16 mouse cellular contexts compared by ENCODE assay signal in the genomic region with DNA sequence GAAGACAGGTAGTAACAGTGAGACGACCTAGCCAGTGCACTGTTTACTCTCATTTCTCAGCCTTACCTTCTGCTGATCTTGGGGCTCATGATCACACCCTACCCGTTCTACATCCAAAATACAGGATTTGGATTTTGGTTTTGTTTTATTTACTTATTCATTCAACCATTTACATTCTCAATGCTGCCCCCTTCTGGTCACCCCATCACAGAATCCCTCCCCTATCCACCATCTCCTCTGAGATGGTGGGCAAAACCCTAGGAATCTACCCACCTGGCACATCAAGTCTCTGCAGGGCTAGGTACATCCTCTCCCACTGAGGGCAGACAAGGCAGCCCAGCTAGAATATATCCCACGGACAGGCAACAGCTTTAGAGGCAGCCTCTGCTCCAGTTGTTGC.
A peak's percentile ranks its signal among the peaks of the same experiment; 100 is the strongest.
DNase-seq lines count a peak whose midpoint lies in the region; ATAC-seq and TF ChIP-seq lines count a peak whose summit lies in the region.
"Had no signal": no experiment of that assay in that cellular context is flagged by ENCODE, and none has a peak within 500 bp of the region (broad histone marks: within the 10 kb centered on the region; RNA-seq: fewer than 3 reads in every experiment).

No protein-coding gene starts in this region.

- H3K4me1 ChIP-seq in kidney, postnatal 0 days (replicated peaks; ENCODE audit: insufficient read depth, low read length), result no peaks in the 10 kb centered on the region
- H3K4me1 ChIP-seq in kidney, embryonic 15.5 days, result no peaks in the 10 kb centered on the region
- H3K4me1 ChIP-seq in liver, embryonic 11.5 days (replicated peaks; ENCODE audit: control insufficient read depth, insufficient read depth, low read length), result no peaks in the 10 kb centered on the region
- H3K4me1 ChIP-seq: embryonic facial prominence, embryonic 15.5 days; forebrain, embryonic 15.5 days; heart, embryonic 15.5 days; liver, embryonic 13.5 days; neural tube, embryonic 13.5 days had no signal

- ATAC-seq in kidney, postnatal 0 days (replicated peaks; ENCODE audit: low FRiP score, low read depth), result no peak
- ATAC-seq in kidney, embryonic 15.5 days (replicated peaks; ENCODE audit: low FRiP score), result no peak
- no peak for ATAC-seq in liver, embryonic 11.5 days (replicated peaks; ENCODE audit: low FRiP score)
- ATAC-seq: forebrain, embryonic 15.5 days had no signal

- H3K36me3 ChIP-seq in kidney, postnatal 0 days (ENCODE audit: insufficient read depth, low read length), result no peaks in the 10 kb centered on the region
- H3K36me3 ChIP-seq in kidney, embryonic 15.5 days, result no peaks in the 10 kb centered on the region
- H3K36me3 ChIP-seq in liver, embryonic 11.5 days (ENCODE audit: control insufficient read depth, insufficient read depth, low read length), result no peaks in the 10 kb centered on the region
- H3K36me3 ChIP-seq: embryonic facial prominence, embryonic 15.5 days; forebrain, embryonic 15.5 days; heart, embryonic 15.5 days; liver, embryonic 13.5 days; neural tube, embryonic 13.5 days had no signal

- H3K4me3 ChIP-seq in kidney, postnatal 0 days (replicated peaks; ENCODE audit: low read depth, low read length), result no peak overlapping the region
- H3K4me3 ChIP-seq in kidney, embryonic 15.5 days (replicated peaks), result no peak overlapping the region
- no peak overlapping the region for H3K4me3 ChIP-seq in liver, embryonic 11.5 days (ENCODE audit: low read depth, low read length)
- H3K4me3 ChIP-seq: embryonic facial prominence, embryonic 15.5 days; forebrain, embryonic 15.5 days; heart, embryonic 15.5 days; liver, embryonic 13.5 days; neural tube, embryonic 13.5 days had no signal

- no peak overlapping the region for H3K9ac ChIP-seq in kidney, postnatal 0 days (ENCODE audit: low read depth, low read length)
- H3K9ac ChIP-seq in kidney, embryonic 15.5 days, result no peak overlapping the region
- no peak overlapping the region for H3K9ac ChIP-seq in liver, embryonic 11.5 days (ENCODE audit: low read depth, low read length)
- H3K9ac ChIP-seq: embryonic facial prominence, embryonic 15.5 days; forebrain, embryonic 15.5 days; heart, embryonic 15.5 days; liver, embryonic 13.5 days; neural tube, embryonic 13.5 days had no signal

- 70% methylated on average over 3 of the region's 3 CpGs for WGBS in kidney, postnatal 0 days
- 63% methylated on average over 3 of the region's 3 CpGs for WGBS in kidney, embryonic 15.5 days
- 59% methylated on average over 3 of the region's 3 CpGs for WGBS in liver, embryonic 11.5 days

- 0 out of 2 replicates have a peak, but pooled peaks have one; percentile 29 for TF ChIP-seq CTCF in kidney, postnatal 0 days (IDR thresholded peaks at IDR 0.05; ENCODE audit: low read depth)

- no peak overlapping the region for H3K4me2 ChIP-seq in kidney, postnatal 0 days (ENCODE audit: low read length)
- no peak overlapping the region for H3K4me2 ChIP-seq in kidney, embryonic 15.5 days
- no peak overlapping the region for H3K4me2 ChIP-seq in liver, embryonic 11.5 days
- H3K4me2 ChIP-seq: embryonic facial prominence, embryonic 15.5 days; forebrain, embryonic 15.5 days; heart, embryonic 15.5 days; liver, embryonic 13.5 days; neural tube, embryonic 13.5 days had no signal

- DNase-seq in adrenal gland, postnatal 14 days, result peak; percentile 10
- no peak for DNase-seq in adrenal gland, adult 8-10 months
- DNase-seq in kidney, postnatal 0 days (ENCODE audit: low spot score), result no peak
- DNase-seq in 3T3-L1 (ENCODE audit: low read depth, low spot score) (peak; percentile 37), WW6 (ENCODE audit: low read depth, low spot score) (peak; percentile 9)
- DNase-seq in thymus, postnatal 4 days, result no peak
- DNase-seq in liver, embryonic 11.5 days (ENCODE audit: low spot score), result no peak
- DNase-seq: cerebellum, adult 9-11 months; liver, embryonic 13.5 days; lung, postnatal 36 days; midbrain, embryonic 14.5 days had no signal

- H3K27me3 ChIP-seq in kidney, postnatal 0 days (ENCODE audit: insufficient read depth, low read length), result no peaks in the 10 kb centered on the region
- no peaks in the 10 kb centered on the region for H3K27me3 ChIP-seq in kidney, embryonic 15.5 days
- H3K27me3 ChIP-seq in liver, embryonic 11.5 days (replicated peaks; ENCODE audit: control insufficient read depth, insufficient read depth, low read length), result no peaks in the 10 kb centered on the region
- H3K27me3 ChIP-seq: embryonic facial prominence, embryonic 15.5 days; forebrain, embryonic 15.5 days; heart, embryonic 15.5 days; liver, embryonic 13.5 days; neural tube, embryonic 13.5 days had no signal

- H3K27ac ChIP-seq in kidney, postnatal 0 days, result no peak overlapping the region
- H3K27ac ChIP-seq in kidney, embryonic 15.5 days, result no peak overlapping the region
- no peak overlapping the region for H3K27ac ChIP-seq in liver, embryonic 11.5 days (ENCODE audit: low read depth, low read length)
- H3K27ac ChIP-seq: embryonic facial prominence, embryonic 15.5 days; forebrain, embryonic 15.5 days; heart, embryonic 15.5 days; liver, embryonic 13.5 days; neural tube, embryonic 13.5 days had no signal

- no peaks in the 10 kb centered on the region for H3K9me3 ChIP-seq in kidney, postnatal 0 days (replicated peaks; ENCODE audit: low read length)
- no peaks in the 10 kb centered on the region for H3K9me3 ChIP-seq in kidney, embryonic 15.5 days (replicated peaks)
- H3K9me3 ChIP-seq in liver, embryonic 11.5 days (ENCODE audit: control insufficient read depth, low read length), result no peaks in the 10 kb centered on the region; the same call in 1 of the 2 replicates
- H3K9me3 ChIP-seq: embryonic facial prominence, embryonic 15.5 days; forebrain, embryonic 15.5 days; heart, embryonic 15.5 days; liver, embryonic 13.5 days; neural tube, embryonic 13.5 days had no signal

Comparison
In these comparisons a context has a peak if more than half of its experiments do, and no peak if none do; other contexts are left out.
1. DNase-seq: peak in adrenal gland, postnatal 14 days (single experiment), 3T3-L1 (single experiment) and WW6 (single experiment); none in adrenal gland, adult 8-10 months (single experiment), kidney, postnatal 0 days (single experiment), thymus, postnatal 4 days (single experiment) and liver, embryonic 11.5 days (single experiment).